Mouse (Mus musculus): ENCODE results near the gene Lpcat3.

GRCm38 (mm10) chr6:124661995-124662394, 832 bp upstream of the Lpcat3 start:
- no peak for TF ChIP-seq GATA1 (IDR thresholded peaks at IDR 0.05; ENCODE audit: borderline replicate concordance, low read length)
- TF ChIP-seq FLI1 (IDR thresholded peaks at IDR 0.05; ENCODE audit: low read length) = no peak
